Mouse (Mus musculus) layer of hippocampus, adult 11-12 months (tissue): Measurements from ENCODE around the gene Gm5771.
"Not testable (repeated sequence)": the region's sequence is repeated elsewhere in the genome, so short reads cannot be mapped to it uniquely, and the experiment has no call there.

Experiments
- DNase-seq: peaks from one replicate; pipeline ENCODE4 v3.0.0; 2022; ENCODE audit warnings: low spot score

The Gm5771 gene

GRCm38 (mm10) chr6:41392056-41392455 lies at the start of gene Gm5771:
TSS of gene Gm5771 (plus strand) at chr6:41392356.
- not testable (repeated sequence) for DNase-seq

- DNase-seq = no peak
Observed at GRCm38 (mm10) chr6:41353932-41354331, 38.2 kb upstream of the Gm5771 start, which contains the start of gene Try10. TSS of gene Try10 (plus strand) at chr6:41354105.

GRCm38 (mm10) chr6:41373772-41374171 lies 18.4 kb upstream of the Gm5771 start:
- not testable (repeated sequence) for DNase-seq

- not testable (repeated sequence) for DNase-seq
Observed at GRCm38 (mm10) chr6:41377578-41377977, 14.6 kb upstream of the Gm5771 start, which contains the start of gene Prss3. TSS of gene Prss3 (minus strand) at chr6:41377678.

- no peak for DNase-seq
Observed at GRCm38 (mm10) chr6:41386781-41387180, 5.4 kb upstream of the Gm5771 start.

GRCm38 (mm10) chr6:41391640-41392039 lies 516 bp upstream of the Gm5771 start:
- DNase-seq = not testable (repeated sequence)

GRCm38 (mm10) chr6:41442261-41442660 lies 50.1 kb downstream of the Gm5771 start:
- DNase-seq = not testable (repeated sequence)

- not testable (repeated sequence) for DNase-seq
Observed at GRCm38 (mm10) chr6:41446045-41446444, 53.9 kb downstream of the Gm5771 start, which contains the start of gene Gm10334. TSS of gene Gm10334 (minus strand) at chr6:41446145.
